Mouse (Mus musculus) testis, postnatal 10 days (tissue): Measurements from ENCODE around the gene Nfib.

ENCODE experiments used
- DNase-seq: peaks from one replicate; pipeline ENCODE4 v3.0.0; 2021; ENCODE audit warnings: low spot score

Nfib gene

DNA sequence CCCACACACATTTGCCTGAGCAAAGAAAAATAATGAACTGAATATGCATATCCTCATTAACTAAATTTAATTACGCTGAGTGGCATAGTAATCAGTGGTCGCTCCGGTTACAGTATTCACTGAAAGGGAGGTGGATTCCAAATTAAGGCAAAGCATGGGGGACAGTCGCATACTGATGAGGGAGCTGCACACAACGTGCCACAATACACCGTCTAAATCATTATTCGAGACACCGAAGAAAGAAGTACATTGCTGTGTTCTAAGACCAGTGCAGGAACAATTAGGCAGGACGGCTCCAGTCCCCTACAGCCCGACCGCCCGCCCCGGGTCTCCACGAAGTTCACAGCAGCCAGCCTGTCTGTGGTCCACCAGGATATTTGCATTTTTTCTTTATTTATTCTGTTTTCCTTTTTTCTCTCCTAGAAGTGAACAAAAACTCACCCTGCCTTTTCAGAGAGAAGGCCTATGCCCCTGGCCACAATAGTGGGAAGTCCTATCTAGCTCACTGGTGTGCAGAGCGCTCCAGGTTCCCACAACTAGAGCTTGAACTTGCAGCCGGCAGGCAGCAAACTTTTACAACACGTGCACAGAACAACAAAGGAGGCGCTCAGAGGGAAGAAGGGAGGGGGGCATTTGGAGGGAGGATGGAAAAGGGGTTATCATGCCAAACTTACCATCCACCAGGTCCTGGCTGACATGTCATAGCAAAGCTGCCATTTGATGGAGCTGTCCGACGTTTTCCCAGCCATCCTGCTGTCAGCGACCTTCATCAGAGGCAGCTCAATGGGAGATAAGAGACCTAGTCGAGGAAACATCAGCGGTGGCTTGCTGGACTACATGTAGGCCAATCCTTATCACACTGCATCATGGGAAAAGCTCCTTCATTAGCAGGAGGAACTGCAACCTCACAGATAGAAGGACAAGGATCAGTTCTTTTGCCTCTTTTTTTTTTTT lies at the start of gene Nfib:
Gene Nfib (minus strand): TSS at position 910 of the 954 bp plus-strand sequence.
- no peak for DNase-seq

GRCm38 (mm10) chr4:82735764-82736163 lies 30.2 kb upstream of the Nfib start:
- no peak for DNase-seq

GRCm38 (mm10) chr4:82734765-82735481 lies 29.4 kb upstream of the Nfib start:
- no peak for DNase-seq

GRCm38 (mm10) chr4:82734348-82734747 lies 28.8 kb upstream of the Nfib start:
- DNase-seq, result no peak

DNA sequence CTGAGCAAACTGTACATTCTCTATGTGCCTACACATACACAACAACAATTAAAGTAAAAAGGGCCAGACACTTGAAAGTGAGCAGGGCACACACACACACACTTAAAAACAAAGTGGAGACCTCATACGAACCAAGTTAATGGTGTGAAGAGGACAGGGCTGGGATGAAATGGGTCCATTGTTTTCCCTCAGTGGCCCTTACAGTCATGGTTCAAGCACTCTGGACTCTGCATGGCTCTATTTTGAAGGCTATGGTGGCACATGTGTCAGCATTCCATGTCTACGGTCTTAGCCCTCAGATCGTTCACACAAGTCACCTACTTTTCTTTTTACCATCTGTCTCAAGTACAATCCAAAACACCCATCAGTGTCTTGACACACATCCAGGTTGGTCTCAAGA lies 28.1 kb upstream of the Nfib start:
- no peak for DNase-seq

- DNase-seq, result no peak
These were observed 24.8 kb upstream of the Nfib start for GRCm38 (mm10) chr4:82730248-82730887.

DNA sequence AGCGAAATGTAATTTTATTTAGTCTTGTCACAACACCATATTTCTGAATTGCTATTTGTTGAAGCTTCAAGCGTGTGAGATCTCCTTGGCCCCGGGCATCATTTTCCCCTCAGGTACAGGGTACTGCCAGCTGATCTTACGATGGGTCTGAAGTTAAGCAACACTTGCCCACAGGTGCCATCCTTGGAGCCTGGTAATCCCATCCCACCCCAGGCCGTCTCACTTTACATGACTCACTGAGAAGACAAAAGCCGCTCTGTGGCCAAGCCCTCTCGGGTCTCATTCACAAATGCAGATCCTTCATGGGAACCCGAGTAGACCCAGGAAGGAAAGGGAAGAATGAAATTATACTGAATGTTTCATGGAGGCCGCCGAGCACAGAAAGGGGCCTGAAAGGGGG lies 18.5 kb upstream of the Nfib start:
- DNase-seq, result no peak

DNA sequence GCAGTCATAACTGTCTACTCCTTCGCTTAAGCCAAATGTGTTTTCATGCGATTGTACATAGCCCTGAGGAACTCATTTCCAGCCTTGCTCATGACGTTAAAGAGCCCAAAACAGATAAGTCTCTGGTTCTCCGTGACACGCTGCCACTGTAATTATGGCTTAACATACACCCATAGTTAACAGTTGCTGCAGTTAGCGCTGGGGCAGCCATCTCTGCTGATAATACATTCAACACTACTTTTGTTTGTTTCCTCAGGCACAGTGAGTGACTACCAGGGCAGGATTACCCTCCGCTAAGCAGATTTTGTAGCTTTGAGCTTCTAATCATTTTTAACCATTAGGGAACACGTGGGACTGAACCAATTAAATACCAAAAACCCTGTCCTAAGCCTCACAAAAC lies 17.5 kb upstream of the Nfib start:
- DNase-seq, result no peak

- no peak for DNase-seq
These were observed 10.3 kb upstream of the Nfib start for GRCm38 (mm10) chr4:82715833-82716232.

DNA sequence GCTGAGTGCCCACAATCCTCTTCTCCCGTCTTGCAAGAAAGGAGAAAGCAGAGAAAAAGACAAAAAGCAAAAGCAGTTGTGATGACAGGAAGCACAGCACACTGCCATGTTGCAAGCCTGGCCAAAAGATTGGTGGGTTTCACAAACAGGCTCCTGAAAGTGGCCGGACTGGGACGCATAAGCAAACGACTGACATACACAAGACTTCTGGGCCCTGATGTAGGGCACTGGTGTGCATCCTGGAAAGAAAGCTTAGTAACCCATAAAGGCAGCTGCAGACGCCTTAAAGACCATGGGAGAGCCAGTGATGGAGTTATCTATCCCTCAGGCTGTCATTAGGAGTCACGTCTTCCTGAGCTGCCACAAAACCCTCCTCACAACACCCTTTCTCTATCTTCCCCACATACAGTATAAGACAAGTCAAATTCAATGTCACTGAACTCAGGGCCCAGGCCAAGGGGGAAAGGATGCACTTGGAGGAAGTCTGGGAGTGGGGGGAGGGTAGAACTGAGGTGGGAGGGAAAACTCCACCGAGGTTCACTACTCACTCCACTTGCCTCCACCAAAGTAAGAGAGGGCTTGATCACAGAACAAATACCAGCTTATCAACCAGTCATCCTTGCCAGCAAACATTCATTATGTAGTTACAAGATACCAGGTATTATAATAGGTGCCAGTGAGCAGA lies 6.2 kb upstream of the Nfib start:
- DNase-seq, result no peak

DNA sequence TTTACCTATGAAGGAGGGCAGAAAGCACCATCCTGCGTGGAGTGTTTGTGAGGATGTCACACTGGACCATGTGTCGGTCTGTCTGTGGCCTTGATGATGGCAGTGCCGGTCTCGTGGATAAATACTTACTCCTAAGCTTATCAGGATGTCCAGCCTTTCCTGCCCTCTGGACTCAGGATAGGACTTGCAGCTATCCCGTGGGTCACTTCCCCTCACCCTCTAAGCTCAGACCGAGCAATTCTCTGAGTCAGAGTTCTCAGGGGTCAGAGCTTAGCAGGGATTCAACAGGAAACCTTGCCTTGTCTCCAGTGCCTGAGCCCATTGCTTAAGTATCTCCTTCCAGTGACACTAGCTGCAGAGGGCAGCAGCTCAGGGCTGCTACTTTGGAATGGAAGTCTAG lies 4.1 kb upstream of the Nfib start:
- no peak for DNase-seq

GRCm38 (mm10) chr4:82706012-82706411 lies 462 bp upstream of the Nfib start:
- no peak for DNase-seq

DNA sequence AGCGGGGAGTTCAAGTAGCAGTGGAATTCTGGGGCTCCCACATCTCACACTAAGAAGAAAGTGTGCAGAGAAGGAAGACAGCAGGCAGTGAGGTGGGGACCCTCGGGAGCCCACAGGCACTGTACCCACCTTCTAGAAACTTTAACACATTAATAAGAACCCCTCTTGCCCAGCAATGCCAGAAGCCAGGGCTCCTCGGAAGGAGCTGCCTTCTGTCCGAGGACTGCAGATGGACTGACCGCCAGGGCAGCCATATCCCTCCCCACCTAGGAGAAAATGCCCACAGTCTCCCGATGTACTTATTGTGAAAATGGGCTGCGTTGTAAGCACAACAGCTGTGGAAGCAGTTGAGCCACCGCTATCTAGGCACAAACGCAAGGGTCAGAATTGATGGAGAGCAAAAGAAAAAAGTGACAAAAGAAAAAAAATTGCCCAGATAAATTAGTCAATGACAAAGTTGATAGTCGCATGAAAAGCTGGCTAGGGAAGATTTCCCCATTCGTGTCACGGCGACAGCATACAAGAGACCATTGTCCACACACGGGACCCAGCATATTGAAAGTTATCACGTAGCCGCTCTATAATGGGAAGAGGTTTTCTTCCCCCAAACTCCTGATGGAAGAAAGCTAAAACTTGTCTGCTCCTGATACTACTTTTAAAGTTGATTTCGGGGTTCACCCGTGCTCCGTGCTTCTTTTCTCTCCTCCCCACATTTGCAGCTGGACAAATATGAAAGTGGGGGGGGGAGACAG lies 1.3 kb downstream of the Nfib start:
- no peak for DNase-seq

DNA sequence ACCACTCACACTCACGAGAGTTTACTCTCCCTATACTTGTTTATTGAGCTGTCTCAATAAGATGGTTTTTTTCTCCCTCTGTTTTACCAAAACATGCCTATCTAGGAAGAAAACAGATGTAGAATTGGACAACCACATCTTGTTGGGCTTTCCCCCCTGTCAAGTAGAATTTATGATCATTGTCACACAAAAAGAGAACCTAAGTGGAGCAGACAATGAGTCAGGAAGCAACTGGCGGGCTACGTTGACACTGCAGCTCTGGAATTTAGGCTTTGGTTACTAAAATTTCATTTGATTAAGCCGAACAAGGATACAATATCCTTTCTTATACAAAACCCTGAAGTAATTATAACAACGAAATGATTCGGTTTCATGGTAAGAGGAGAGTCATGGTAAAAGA lies 2.7 kb downstream of the Nfib start:
- no peak for DNase-seq

- DNase-seq, result no peak
These were observed 6.0 kb downstream of the Nfib start for GRCm38 (mm10) chr4:82699504-82699903.

DNA sequence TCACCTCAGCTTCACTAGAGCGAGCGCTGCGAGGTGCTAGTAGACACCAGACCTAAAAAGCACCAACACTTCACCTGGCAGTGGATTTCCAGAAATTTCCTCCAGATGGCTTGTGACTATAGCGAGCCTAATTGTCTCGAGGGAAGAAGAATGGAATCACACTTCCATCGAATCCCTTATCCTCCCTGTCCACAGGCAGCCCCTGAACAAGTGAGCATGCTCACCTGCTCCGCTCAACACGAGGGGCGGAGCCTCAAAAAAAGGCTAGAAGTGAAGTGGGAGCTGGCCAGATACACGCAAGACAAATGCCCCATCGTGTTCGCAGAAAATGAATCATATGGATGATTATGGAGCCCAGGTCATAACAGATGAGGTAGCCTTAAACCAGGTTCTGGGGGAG lies 6.9 kb downstream of the Nfib start:
- no peak for DNase-seq

GRCm38 (mm10) chr4:82697151-82697550 lies 8.4 kb downstream of the Nfib start:
- DNase-seq, result no peak

GRCm38 (mm10) chr4:82695760-82696501 lies 9.6 kb downstream of the Nfib start:
- no peak for DNase-seq

GRCm38 (mm10) chr4:82692009-82692326 lies 13.6 kb downstream of the Nfib start:
- DNase-seq, result no peak

- DNase-seq, result no peak
These were observed 14.2 kb downstream of the Nfib start for GRCm38 (mm10) chr4:82691126-82692008.
